Mouse (Mus musculus) adrenal gland, postnatal 36 days (tissue): ENCODE measurements around the gene Spata21. TPM values are rescaled to one million over a fixed set of nuclear protein-coding genes. Genes with fewer than 3 reads are reported as not detected.

Experiments
- DNase-seq, 2 experiments: peaks; one replicate each; pipeline ENCODE4 v3.0.0; 2021; ENCODE audit warnings: mixed read lengths in 1 of 2
- long read RNA-seq, 2 experiments: library from polyadenylated mRNA; stranded (forward); transcript quantifications; one replicate each; pipeline ENCODE4 v2.0.0; 2021; ENCODE audit warnings: borderline sequencing depth in 2 of 2
- total RNA-seq, 2 experiments: library from RNA; stranded (reverse); gene quantifications; 2 replicates each; pipeline ENCODE4 v1.2.3; 2021

Spata21 gene
- not detected for total RNA-seq
- long read RNA-seq, experiment 1, result 0 reads
- long read RNA-seq, experiment 2, result 0 reads

DNA sequence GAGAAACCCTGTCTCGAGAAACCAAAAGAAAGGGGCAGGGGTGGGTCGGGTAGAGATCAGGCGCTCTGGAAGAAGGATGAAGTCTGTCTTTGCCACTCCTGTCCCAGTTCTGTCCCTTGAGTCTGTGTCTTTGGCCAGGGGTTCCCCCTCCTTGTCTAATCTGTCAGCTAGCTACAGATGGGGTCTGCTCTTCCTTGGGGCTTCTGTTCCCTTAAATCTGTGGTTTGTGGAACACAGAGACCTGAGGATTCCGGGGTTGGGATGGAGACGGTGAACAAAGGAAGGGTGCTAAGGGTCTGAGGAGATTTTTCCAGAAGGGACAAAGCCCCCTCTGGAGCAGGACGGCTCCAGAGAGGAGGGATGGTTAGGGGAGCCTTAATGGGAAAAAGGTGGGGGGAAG is at the start of gene Spata21:
TSS of gene Spata21 (plus strand) at position 301 of the 400 bp plus-strand sequence.
- DNase-seq, result no peak

DNA sequence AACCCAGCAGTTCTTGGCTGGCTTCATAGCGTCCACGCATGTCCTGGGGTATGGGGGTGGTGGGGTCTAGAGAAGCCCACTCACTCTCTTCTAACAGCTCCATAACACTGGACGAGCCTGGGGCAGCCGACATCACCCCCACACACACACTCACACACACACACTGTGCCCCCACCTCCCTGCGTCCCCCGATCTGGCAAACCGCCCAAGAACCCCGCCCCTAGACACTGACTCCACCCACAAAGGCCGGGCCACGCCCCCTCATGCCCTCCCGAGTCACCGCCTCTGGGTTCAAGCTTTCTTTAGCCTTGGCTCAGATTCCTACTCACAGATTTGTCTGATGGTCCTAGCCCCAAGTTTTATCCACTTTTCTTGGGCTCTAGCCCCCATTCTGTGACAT is 47.0 kb upstream of the Spata21 start:
- peak; percentile 51 to 56 for DNase-seq

DNA sequence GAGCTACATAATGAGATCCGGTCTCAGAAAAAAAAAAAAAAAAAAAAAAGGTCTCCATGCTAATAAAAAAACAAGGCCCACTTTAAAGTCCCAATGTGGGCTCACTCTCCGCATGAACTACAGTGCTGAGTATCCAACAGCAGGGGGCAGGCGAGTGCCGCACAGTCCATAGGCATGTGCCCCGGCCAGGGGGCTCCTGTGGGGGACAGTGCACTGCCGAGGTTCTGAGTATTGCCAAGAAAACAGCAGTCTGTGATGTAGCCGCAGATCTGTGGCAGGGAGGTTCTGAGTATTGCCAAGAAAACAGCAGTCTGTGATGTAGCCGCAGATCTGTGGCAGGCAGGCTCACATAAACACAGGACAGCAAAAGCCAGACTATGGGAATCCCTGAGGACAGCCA is 43.3 kb upstream of the Spata21 start:
- peak; percentile 45 to 68 for DNase-seq

DNA sequence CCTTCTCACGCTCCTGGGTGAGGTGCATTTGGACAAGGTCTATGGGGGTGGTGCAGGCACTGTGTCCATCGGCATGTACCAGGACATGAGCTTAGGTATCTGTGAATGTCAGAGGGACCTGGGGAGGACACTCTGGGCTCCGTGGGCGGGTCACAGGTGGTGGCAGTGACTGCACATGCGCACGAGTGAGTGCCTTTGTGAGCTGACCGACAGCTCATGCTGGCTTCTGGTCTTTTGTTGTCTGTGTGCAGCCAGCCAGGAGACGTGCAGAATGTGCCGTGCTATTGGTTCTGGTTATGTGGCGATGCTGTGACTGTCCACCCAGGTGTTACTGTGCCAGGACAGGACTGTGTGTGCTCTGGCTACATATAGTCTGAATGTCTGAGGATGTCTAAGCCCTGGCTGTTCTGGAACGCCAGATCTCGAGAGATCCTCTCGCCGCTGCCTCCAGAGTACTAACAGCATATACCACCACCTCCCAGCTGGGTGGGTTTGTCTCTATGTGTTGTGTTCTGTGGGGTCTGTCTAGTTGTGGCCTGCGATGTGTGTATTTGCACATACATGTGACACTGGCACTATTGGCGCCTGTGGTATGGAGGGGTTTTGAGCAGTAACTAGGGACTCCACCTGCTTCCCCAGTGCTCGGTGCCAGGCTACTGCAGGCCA is 39.2 kb upstream of the Spata21 start:
- no peak for DNase-seq

DNA sequence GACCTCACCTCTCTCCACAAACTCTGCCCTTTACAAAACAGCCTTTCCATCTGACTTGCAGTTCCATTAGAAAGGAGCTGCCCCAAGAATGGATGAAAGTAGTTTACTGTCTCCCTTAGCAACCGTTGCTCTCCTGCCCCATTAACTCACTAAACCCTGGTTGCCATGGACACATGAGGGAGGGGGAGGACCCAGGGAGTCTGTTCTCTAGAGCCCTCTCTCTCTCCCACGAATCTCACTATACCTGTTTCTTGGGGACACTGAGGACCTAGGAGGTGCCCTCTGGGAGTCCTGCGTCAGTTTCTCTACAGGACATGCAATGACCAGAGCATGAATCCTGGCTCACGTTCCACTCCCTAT is 38.7 kb upstream of the Spata21 start:
- DNase-seq, result no peak

DNA sequence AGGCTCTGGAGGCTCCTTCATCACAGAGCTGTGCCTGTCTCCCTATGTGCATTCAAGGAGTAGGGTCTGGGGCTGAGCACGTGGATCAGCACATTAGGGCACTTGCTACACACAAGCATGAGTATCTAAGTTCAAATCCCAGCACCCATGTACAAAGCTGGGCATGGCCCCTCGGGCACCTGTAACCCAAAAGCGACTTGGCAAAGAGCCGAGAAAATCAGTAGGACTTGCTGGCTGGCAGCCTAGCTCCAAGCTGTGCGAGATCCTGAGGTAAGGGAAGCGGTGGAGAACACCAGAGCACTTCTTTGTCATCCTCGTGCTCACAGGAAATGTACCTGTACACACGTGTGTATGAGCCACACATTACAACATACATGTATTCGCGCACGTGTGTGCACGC is 35.7 kb upstream of the Spata21 start:
- DNase-seq, result no peak

DNA sequence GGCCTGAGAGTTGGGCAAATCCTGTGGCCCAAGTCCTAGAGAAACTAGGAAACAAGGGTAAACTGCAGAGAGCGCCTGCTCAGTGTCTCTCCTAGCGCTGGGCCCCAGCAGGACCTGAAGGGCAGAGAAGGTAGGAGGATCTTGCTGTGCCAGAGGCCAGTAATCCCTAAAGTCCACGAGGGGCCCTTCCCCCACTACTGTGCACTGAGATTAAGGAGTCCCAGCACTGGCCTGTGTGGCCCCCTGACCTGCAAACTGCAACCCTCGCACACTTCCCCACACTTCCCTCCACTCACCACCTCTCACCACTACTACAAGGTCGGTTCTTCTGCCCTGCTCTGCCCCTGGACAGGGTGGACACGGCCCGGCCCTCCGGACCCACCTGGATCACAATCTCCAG is 35.0 kb upstream of the Spata21 start:
- no peak for DNase-seq

DNA sequence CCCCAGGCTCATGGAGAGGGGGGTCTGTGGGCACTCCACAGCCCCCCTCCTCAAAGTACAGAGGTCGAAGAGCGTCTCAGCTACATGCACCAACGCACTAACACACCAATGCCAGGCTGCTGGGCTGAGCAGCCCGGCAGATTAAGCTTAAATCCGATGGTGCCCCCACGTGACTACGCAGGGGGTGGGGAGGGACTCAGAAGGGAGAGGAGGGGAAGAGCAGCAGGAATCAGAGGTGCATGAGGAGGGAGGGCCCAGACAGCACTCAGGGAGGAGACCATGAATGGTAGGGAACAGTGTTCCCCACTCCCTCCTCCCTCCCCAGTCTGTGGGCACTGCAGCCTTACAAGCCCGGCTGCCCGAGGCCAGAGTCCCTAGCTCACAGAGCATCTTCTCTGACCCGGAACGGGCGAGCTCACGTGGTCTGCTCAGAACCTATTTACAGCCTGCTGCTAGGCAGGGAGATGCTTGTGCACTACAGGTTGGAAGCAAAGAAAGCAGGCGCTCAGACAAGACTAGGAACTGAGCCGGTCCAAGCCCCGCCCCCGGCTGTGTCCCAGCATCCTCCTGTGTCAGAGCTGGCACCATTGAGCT is 34.5 kb upstream of the Spata21 start:
- DNase-seq, result no peak

DNA sequence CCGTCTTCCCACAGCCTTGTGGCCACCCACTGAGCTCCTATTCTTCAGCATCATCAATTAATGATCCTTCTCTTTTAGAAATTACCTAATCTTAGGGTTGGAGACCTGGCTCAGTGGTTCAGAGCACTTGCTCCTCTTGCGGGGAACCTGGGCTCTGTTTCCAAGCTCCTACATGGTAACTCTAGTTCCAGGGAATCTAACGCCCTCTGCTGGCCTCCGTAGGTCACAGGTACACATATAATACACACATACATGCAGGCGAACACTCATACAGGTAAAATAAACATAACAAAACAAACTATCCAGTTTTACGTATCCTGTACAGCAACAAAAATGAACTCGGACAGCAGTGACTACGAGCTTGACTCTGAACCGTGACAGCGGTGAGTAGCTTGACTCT is 31.2 kb upstream of the Spata21 start:
- no peak for DNase-seq

DNA sequence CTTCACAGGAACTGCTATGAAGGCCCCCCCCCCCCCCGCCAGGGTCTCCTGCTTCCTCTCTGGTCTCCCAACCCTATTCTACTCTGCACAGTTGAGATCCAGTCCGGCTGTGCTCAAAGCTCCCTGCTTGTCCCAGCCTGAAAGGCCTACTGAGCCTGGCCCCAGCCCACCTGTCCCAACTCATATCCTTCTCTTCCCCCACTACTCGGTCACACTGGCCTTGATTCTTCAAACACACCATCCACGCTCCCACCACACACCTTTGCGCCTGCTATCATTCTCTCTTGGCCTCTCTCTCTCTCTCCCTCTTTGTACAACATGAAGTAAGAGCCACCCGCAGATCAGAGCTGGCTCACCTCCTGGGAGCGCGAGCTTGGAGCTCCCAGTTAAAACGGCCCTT is 29.3 kb upstream of the Spata21 start:
- no peak for DNase-seq

DNA sequence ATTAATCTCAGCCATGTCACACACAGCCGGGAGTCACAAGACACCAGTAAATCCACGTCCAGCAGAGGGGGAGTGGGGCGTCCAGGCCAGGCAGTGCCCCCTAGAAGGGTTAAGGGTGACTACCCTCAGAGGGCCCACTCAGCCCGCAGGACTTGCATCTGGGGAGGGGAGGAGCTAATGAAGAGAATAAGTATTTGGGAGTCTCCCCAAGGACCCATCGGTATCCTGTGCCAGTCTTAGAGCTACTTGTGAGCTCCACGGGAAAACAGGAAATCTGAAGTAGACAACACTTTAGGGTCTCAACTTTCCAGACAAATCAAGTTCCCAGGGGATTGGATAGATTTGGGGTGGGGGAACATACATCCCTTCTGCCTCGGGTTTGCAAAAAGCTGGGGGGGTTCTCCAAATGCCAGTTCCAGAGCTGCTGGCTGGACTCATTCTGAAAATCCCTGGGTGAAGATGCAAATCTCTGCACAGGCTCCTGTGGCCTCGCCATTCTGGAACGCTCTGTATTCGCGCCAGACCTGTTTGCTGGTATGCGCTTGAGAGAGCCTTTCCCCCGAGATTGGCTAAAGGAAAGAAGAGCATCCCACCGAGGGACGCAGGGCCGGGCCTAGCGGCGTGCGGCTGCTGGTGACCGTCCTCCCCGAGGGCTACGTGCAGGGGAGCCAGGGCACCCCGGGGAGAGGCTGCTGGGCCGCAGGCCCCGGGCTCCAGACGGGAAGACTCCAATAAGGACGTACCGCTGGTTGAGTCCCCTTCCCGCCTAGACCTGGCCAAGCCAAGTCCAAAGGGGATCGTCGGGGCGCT is 28.3 kb upstream of the Spata21 start:
- DNase-seq, result no peak

DNA sequence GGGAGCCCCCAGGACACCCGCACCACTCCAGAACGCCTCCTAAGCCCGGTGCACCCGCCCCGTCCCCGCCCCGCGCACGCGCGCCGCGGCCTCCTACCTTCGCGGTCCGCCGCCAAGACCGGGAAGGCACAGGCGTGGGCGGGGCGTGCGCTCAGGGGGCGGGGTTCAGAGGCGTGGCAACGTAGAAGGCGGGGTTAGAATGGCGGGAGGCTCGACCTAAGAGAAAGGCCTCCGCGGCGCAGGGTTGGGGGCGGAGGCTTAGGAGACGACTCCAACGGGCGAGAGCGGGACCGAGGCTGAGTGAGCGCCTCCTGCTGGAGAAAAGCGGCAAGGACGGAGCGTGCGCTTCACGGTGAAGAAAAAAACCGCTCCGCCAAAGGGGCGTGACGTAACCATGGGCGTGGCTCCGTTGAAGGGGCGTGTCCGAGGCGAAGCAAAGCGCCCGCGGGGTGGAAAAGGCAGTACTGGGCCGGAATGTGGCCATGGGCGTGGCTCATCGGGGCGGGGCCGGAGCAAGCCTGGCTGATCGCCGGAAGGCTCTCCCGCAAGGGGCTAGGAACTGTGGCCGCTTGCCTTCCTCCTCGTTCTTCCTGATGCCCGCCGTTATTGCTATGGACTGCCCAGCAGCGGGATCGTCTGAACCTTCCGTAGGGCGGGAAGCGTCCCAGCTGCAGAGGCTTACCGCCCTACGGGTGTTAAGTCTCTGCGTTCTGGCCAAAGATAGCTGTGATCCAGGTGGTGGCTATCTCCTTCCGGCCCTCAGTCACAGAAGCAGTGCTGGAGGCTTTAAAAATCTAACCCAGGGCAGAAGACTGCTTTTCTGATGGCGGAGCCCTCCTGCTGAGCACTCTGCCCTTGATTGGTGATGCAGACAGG is 27.5 kb upstream of the Spata21 start, which contains the start of gene Crocc:
TSS of gene Crocc (minus strand) at position 125 of the 876 bp plus-strand sequence.
- DNase-seq, result peak; percentile 100

DNA sequence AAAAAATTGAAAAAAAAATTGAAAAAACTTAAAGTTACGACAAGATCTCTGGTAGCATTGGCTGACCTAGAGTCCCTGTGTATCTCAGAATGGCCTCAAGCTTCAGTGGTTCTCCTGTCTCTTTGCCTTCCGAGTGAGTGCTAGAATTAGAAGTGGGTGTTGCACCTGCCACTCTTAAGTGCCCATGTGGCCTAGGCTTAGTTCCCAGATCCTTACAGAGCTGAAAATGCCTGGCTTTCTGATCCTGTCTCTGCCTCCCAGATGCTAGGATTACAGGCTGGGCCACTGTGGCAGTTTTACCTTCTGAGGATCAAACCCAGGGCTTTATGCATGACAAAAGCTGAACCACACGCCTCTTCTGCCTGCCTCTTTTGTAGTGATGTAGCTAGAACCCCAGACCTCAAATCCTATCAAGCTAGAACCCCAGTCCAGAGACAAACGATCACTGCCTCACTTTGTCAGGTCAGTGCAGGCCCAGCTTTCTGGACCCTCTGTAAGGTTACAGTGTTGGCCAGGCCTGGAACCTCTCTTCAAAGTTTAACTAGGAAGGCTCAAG is 24.0 kb upstream of the Spata21 start:
- no peak for DNase-seq

DNA sequence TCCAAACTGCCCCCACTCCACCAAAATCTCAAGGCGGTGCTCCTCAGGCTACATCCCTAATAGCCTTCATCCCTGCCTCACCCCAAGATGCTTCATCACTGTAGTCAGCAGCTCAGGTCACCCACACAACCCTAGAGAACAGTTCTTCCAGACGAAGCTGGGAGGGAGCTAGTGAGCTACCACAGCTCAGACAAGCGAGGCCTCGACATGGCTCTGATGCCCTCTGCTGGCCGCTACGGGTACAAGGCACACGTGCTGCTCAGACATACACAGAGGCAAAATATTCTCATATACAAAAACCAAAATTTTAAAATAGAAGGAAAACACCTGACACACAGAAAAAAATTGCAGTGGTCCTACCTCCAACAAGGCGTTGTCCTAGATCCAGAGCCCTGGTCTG is 23.0 kb upstream of the Spata21 start:
- DNase-seq, result peak; percentile 84 to 88

DNA sequence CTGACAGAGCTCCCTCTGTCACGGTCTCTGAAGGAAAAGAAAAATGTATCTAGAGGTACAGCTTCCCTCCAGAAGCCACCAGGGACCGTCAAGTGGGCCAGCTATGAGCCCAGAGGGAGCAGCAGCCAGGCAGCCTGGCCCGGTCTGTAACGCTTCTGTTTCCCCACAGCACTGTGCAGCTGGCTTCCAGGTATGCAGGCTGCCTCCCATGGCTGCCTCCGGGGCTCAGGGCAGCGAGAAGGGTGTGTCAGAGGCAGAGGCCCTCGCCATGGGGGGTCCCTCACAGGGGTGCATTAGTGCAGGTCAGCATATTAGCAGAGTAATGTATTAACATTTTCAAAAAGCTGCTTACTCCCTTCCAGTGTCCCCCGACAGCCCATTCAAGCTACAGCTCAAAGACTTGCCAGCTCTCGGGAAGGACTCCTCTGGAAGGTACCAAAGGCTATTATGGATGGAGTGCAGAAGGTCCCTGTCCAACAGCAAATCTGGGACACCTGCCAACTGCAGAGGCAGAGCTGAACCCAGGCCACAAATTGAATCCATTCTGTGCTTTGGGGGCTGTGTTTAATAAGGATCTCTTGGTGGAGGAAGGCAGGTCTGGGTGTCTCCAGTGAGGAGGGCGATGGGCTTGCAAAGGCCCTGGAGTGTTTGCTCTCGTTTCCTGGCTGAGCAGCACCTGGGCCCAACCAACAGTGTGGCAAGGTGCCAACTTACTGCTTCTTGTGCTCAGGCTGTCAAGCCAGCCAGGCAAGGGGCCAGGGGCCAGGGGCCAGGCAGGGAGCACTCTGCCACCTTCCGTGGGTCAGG is 21.2 kb upstream of the Spata21 start:
- peak in 1 of 2 experiments; percentile 44 for DNase-seq

DNA sequence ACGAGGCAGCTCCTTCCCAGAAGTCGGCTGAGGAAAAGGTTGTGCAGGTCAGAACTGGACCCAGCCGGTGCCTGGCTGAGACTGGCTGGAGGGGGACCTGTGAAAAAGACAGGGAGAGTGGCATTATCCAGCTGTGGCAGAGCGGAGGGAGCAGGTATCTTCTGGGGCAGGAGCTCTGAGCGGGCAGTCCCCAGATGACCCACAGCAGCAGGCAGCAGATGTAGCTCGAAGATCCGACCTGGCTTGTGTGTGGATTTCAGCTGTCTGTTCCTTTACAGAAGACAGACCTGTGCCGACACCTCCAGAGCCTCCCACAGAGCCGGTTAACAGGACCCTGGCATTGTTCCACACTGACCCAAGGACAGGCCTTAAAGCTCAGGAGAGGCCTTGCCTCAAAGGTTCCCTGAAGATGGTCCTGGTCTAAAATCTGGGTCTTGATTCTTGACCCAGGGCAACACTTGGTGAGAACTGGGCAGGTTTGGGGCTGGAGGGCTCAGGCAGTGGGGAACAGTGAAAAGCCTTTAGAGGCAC is 20.6 kb upstream of the Spata21 start:
- no peak for DNase-seq

DNA sequence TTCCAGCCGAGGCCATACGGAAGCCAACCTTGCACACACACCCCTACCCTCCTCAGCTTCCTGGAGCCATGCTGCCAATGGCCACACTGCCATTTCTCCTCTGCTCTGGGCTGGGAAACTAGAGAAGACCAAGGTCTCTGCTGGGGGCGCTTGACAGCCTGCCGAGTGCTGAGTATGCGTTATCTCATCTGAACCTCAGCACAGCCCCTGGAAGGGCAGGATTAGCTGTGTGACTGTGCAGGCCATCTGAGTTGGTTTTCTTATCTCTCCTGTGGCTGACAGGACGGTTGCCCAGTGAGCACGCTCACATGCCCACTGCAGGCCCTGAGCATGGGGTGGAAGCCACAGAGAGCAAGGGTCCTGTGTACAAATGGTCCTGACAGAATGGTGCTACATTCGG is 19.5 kb upstream of the Spata21 start:
- DNase-seq, result no peak

DNA sequence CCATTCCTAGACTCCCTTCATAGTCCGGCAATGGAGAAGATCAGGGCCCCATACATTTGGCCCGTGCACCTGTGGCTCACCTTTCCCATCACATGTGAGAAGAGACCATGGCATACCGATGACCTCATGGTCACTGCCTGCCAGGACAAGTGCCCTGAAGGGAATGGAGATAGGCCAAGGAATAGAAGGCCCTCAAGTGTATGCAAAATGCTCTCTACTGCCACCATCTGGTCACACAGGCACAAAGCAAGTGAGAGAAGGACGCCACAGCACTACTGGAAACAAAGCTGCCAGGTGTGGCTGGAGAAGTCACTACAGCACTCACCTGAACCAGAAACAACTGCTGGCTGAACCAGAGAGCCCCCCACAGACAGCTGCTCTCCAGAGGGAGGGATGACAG is 18.4 kb upstream of the Spata21 start:
- peak; percentile 33 to 61 for DNase-seq

DNA sequence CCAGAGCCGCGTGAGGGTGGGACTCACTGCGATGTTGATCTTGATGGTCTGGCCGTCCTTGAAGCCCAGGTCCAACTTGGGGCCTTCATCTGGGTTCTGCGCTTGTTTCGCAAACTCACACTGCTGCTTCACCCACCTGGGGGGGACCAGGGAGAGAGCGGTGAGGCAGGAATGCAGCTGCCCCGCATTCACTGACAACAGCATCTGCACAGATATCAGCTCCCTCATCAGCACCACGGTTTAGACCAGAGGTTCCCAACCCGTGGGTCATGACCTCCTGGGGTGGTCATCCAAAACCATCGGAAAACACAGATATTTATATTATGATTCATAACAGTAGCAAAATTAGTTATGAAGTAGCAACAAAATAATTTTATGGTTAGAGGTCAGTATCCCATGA is 15.6 kb upstream of the Spata21 start:
- no peak for DNase-seq

DNA sequence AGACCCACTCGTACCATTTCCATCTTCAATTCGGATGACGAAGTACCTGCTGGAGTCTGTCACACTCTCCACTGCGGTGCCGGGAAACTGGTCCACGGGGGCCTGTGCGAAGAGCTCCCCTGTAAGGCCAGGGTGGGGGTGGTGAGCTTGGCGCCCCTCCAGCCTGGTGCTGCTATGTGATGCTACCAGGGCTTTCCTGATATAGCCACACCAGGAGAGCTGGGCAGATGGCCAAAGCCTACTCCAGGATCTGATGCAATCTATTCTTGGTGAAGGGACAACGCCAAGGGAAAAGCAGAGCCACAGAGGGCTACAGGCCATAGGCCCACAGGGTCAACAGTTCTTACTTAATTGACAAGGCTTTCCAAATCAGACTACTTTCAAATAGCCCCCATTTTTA is 14.5 kb upstream of the Spata21 start:
- peak; percentile 69 to 73 for DNase-seq

DNA sequence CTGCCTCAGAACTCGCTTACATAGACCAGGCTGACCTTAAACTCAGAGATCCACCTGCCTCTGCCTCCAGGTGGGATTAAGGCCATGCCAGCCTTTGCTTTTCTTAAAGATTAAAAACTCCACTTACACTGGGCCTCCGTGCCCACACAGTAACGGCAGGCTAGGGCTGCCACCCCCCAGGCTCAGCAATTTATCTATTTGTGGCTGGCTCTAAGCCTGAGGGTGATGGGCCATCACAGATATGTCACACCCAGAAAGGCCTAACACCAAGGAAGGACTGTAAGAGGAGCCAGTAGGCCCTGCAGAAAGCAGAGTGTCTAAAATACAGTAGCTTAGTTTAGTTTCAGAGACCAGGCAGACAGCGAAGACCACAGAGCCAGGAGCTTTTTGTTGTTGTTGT is 14.0 kb upstream of the Spata21 start:
- no peak for DNase-seq
